Mouse (Mus musculus) testis, adult 2 months (tissue): Measurements from ENCODE around the gene B830017H08Rik. TPM values are rescaled to one million over a fixed set of nuclear protein-coding genes. Genes with fewer than 3 reads are reported as not detected.

ENCODE experiments used
- H3K27ac ChIP-seq: fragments of 200-500 bp; 2 replicates; pipeline ENCODE4 v1.5.1; 2012; ENCODE audit warnings: low read depth, low read length; ENCODE audit not compliant: control insufficient read depth, insufficient read depth
- H3K27me3 ChIP-seq: fragments of 200-500 bp; 2 replicates; pipeline ENCODE4 v1.6.1; 2012; ENCODE audit warnings: mild to moderate bottlenecking, low read length, moderate library complexity; ENCODE audit not compliant: control insufficient read depth, insufficient read depth
- H3K36me3 ChIP-seq: fragments of 200-500 bp; 2 replicates; pipeline ENCODE4 v1.6.1; 2012; ENCODE audit warnings: mild to moderate bottlenecking, low read length; ENCODE audit not compliant: control insufficient read depth, insufficient read depth
- H3K4me1 ChIP-seq: fragments of 200-500 bp; 2 replicates; pipeline ENCODE4 v1.6.1; 2012; ENCODE audit warnings: low read length; ENCODE audit not compliant: control insufficient read depth, insufficient read depth
- H3K4me3 ChIP-seq: fragments of 200-500 bp; 2 replicates; pipeline ENCODE4 v1.5.1; 2012; ENCODE audit warnings: low read depth, mild to moderate bottlenecking, low read length, moderate library complexity, mixed read lengths; ENCODE audit not compliant: control insufficient read depth
- CTCF ChIP-seq: fragments of 200-500 bp; IDR thresholded peaks from 2 replicates; pipeline ENCODE4 v1.5.1; 2012; ENCODE audit warnings: low read depth, mild to moderate bottlenecking, inconsistent platforms, low read length, moderate library complexity; ENCODE audit not compliant: control insufficient read depth, insufficient read depth, insufficient replicate concordance
- POLR2A ChIP-seq: fragments of 200-500 bp; IDR thresholded peaks from 2 replicates; pipeline ENCODE4 v1.6.1; 2012; ENCODE audit warnings: low read depth, mild to moderate bottlenecking, inconsistent platforms, low read length, moderate library complexity; ENCODE audit not compliant: control insufficient read depth
- polyA plus RNA-seq: library from polyadenylated mRNA; depleted of rRNA; stranded (reverse); fragments of >200 nt; gene quantifications from 2 replicates; pipeline ENCODE4 v1.2.3, GENCODE M21; 2012

Gene B830017H08Rik
- polyA plus RNA-seq, 1 experiment = 4.5 TPM

DNA sequence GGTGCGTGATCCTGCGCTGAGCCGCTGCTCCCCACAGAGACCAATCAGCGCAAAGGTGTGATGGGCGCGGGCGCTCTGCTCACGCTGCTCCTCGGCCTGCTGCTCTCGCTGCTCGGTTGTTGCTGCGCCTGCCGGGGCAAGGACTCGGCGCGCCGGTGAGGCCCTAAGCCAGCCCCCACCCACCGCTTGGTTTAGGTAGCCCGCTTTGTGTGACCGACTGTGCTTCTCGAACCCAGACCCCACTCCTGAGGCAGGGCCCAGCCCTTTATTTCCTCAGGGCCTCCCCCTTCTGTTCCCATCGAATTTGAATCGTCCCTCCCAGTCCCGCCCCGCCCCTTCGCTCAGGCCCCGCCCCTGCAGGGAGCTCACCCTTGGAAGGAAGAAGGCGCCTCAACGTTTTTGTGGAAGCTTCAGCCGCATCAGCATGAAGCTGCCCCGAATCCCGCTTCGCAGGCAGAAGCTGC lies 28.4 kb upstream of the B830017H08Rik start:
- H3K27me3 ChIP-seq = no peaks in the 10 kb centered on the region
- TF ChIP-seq POLR2A (0 out of 2 replicates have a peak, but pooled peaks have one; percentile 13), CTCF (no peak)
- H3K36me3 ChIP-seq = no peaks in the 10 kb centered on the region
- peaks cover 45% of the 10 kb centered on the region for H3K4me1 ChIP-seq
- no peak overlapping the region for H3K27ac ChIP-seq
- H3K4me3 ChIP-seq = peak overlapping the region; percentile 57

DNA sequence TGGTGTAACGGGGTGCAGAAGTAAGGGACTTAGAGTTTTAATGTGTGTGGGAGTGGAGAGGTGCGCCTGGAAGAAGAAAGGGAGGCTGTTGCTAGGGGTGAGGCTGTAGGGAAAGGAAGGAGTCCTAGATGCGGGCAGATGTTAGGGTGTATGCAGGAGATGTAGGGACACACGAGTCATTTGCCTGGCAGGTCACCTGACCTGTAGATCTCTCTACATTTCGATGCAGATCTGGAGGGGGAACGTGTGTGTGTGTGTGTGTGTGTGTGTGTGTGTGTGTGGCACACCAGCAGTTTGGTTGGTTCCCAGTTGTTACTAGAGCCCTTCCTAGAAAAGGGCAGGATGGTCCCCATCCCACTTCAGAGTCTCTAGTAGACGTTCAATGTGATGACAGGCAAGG lies 27.9 kb upstream of the B830017H08Rik start:
- Histone ChIP-seq H3K4me1 (peaks cover 45% of the 10 kb centered on the region), H3K36me3 (no peaks in the 10 kb centered on the region), H3K27me3 (no peaks in the 10 kb centered on the region), H3K4me3 (no peak overlapping the region), H3K27ac (no peak overlapping the region)
- no peak for TF ChIP-seq POLR2A
- TF ChIP-seq CTCF = no peak

DNA sequence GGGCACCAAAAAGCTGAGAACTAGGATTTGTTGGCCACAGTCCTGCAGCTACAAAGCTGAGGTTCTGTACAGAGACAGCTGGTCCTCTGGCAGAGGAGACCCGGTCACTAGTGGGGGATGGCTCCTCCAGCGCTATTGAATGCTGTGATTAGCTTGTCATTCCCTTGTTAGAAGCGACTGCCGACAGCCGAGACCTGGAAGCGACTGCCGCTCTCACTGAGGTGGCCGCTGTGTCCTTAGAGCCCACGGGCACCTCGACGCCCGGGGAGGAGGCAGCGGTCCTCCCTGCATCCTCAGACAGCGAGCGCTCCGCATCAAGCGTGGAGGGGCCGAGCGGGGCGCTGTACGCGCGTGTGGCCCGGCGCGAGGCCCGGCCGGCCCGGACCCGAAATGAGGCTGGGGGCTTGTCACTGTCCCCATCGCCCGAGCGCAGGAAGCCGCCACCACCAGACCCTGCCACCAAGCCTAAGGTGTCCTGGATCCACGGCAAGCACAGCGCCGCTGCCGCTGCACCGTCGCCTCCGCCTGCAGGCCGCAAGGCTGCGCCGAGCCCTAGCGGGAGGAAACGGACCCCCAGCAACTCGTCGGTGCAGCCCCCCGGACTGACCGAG lies 26.2 kb upstream of the B830017H08Rik start:
- TF ChIP-seq POLR2A = no peak; the same call in 1 of the 2 replicates
- no peak for TF ChIP-seq CTCF
- H3K4me3 ChIP-seq = peak overlapping the region; percentile 89
- no peaks in the 10 kb centered on the region for H3K36me3 ChIP-seq
- peak overlapping the region; percentile 83; the same call in 1 of the 2 replicates for H3K27ac ChIP-seq
- H3K4me1 ChIP-seq = peaks cover 45% of the 10 kb centered on the region
- no peaks in the 10 kb centered on the region for H3K27me3 ChIP-seq

DNA sequence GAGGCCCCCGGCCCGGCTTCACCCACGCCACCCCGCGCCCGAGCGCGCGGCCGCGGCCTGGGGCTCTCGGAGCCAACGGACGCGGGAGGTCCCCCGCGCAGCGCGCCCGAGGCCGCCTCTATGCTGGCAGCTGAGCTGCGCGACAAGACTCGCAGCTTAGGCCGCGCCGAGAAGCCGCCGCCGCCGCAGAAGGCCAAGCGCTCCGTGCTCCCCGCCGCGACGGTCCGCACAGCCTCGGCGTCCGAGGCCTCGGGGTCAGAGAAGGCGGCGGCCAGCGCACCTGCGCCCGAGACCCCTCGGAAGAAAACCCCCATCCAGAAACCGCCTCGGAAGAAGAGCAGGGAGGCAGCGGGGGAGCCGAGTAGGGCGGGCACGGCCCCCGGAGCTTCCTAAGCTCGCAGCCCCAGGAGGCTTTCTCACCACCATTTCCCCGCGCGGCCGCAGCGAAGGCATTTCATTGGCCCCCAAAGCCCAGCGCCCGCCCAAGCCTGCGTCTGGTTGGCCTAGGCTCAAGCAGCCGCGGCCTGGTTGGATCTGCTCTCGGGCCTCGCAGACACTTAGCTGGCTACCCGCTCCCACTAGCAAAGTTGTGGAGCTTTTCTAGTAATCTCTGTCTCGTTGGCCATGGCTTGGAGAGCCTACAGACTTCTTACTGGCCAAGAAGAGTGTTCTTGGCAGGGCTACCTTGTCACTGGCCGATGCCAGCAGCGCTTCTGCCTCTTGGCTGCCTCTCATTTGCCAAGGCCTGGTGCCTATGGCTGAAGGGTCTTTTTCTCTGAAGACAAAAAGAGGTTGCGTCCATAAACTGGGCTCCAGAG lies 25.5 kb upstream of the B830017H08Rik start:
- Histone ChIP-seq H3K27ac (peak overlapping the region; percentile 83), H3K4me1 (peaks cover 43% of the 10 kb centered on the region), H3K27me3 (no peaks in the 10 kb centered on the region), H3K36me3 (no peaks in the 10 kb centered on the region), H3K4me3 (peak overlapping the region; percentile 89)
- no peak for TF ChIP-seq CTCF
- 0 out of 2 replicates have a peak, but pooled peaks have one; percentile 12 for TF ChIP-seq POLR2A

GRCm38 (mm10) chr16:17809125-17809524 lies 23.8 kb upstream of the B830017H08Rik start:
- no peaks in the 10 kb centered on the region for H3K36me3 ChIP-seq
- H3K4me1 ChIP-seq = peaks cover 27% of the 10 kb centered on the region
- no peak overlapping the region for H3K27ac ChIP-seq
- no peak overlapping the region for H3K4me3 ChIP-seq
- TF ChIP-seq POLR2A (no peak), CTCF (no peak)
- no peaks in the 10 kb centered on the region for H3K27me3 ChIP-seq

- Histone ChIP-seq H3K4me1 (peaks cover 22% of the 10 kb centered on the region), H3K27ac (no peak overlapping the region), H3K27me3 (no peaks in the 10 kb centered on the region), H3K36me3 (no peaks in the 10 kb centered on the region), H3K4me3 (no peak overlapping the region)
- no peak for TF ChIP-seq CTCF
- TF ChIP-seq POLR2A = no peak
Measured at GRCm38 (mm10) chr16:17809711-17810110, 23.2 kb upstream of the B830017H08Rik start.

DNA sequence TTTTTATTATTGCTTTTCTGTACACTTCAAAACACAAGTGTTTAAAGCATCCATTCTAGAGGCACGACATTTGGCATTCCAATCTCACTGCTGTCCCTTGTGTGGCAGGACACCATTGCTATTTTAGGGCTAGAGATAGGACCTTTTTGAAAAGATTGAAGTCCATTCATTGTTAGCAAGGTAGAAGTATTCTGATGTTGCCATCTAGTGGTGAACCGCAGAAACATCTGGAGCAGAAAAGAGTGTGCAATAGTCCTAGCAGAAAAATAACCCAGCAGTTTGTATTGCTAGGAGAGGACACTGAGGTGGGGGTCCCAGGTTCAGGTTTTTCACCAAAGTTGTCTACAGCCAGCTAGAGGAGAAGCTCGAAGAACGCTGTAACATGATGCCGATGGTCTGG lies 20.8 kb upstream of the B830017H08Rik start:
- no peak for TF ChIP-seq CTCF
- no peak for TF ChIP-seq POLR2A
- Histone ChIP-seq H3K27ac (no peak overlapping the region), H3K36me3 (no peaks in the 10 kb centered on the region), H3K4me1 (peaks cover 20% of the 10 kb centered on the region), H3K27me3 (no peaks in the 10 kb centered on the region), H3K4me3 (no peak overlapping the region)
